Mouse (Mus musculus) right cerebral cortex, adult 2 months (tissue): ENCODE measurements around the gene Ptprc.

ENCODE experiments used
- DNase-seq, 2 experiments: peaks; one replicate each; pipeline ENCODE4 v3.0.0; 2021 to 2022; ENCODE audit warnings: low spot score in 2 of 2

The Ptprc gene

GRCm38 (mm10) chr1:138175494-138175893 is at the start of gene Ptprc:
Ptprc (minus strand) TSS chr1:138175708.
- DNase-seq: no peak

GRCm38 (mm10) chr1:138214736-138215458 is 39.4 kb upstream of the Ptprc start:
- DNase-seq: no peak

DNA sequence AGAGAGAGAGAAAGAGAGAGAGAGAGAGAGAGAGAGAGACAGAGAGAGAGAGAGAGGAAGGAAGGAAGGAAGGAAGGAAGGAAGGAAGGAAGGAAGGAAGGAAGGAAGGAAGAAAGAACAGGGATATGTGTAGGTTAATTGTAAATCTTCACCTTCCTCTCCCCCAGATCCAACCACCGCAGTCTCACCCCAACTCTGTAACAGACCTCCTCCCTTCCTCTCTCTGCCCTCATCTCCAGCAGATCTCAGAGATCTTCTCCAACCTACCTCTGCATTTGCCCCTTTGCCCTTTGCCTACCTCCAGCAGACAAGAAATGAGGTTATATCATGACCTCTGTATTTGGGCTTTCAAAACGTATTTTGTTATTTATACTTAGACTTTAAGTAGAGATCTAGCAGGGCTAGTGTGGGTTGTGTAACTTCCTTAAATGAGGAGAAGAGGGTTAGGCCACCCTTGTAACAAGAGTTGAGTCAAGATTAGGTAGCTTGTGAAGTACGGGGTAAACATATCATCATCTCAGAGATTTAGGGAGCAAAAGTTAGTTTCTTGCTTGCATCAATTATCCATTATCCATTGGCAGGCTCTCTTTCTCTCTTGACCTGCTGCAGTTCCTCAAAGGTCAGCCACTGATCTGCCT is 35.0 kb upstream of the Ptprc start:
- no peak for DNase-seq

DNA sequence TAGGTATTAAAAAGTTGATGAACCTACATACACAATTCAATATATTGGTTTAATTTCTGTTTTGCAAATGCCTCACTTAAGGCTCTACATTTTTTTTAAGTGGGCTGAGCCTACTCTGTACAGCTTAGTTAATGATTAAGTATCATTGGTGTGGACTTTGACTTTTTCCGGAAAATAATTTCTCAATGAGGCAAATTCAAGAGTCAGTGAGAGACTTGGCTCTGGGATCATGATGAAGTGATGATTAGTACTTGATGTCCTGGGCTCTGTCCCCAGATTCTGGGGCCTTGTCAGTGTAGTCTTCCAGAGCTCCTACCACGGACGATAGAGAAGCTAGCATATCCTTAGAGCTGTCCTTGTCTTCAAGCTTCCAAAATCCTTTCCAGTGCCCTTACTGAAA is 34.2 kb upstream of the Ptprc start:
- DNase-seq: no peak

GRCm38 (mm10) chr1:138206041-138206440 is 30.5 kb upstream of the Ptprc start:
- no peak for DNase-seq

GRCm38 (mm10) chr1:138191689-138192508 is 16.4 kb upstream of the Ptprc start:
- peak; percentile 13 to 19 for DNase-seq

GRCm38 (mm10) chr1:138188131-138188530 is 12.6 kb upstream of the Ptprc start:
- no peak for DNase-seq

DNA sequence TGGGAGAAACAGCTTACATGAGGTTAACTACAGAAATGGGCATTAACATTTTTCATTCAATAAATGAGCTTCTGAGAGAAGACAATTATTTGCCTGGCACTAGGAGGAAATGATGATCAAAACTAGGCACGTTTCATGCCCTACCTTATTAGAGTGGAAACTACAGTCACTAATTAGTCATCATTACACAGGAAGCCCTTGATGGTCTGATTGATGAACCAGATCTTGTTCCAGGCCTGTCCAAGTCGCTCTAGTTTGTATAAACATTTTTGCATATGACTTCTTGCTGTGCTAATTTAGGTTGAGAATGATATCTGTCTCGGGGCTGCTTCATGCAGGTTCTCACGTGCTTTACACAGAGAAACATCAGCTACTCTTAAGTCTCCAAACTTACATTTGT is 10.4 kb upstream of the Ptprc start:
- no peak for DNase-seq

DNA sequence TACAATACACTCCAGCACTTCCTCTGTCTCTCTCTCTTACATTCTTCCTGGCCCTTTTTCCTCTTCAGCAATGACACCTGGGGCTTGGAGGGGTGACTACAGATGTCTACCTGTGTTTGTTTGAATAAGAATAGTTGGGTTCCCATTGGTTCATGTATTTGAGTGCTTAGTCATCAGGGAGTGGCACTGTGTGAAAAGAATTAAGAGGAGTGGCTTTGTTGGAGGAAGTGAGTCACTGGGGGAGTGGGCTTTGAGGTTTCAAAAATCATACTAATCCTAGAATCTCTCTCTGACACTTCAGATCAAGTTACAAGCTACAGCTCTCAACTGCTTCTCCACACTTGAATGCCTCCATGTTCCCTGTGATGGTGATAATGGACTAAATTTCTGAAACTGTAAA is 4.6 kb upstream of the Ptprc start:
- DNase-seq: no peak

GRCm38 (mm10) chr1:138174705-138175492 is 609 bp downstream of the Ptprc start:
- DNase-seq: no peak

- DNase-seq: no peak
These were observed 1.4 kb downstream of the Ptprc start for GRCm38 (mm10) chr1:138174143-138174542.

GRCm38 (mm10) chr1:138173669-138174068 is 1.8 kb downstream of the Ptprc start:
- no peak for DNase-seq

DNA sequence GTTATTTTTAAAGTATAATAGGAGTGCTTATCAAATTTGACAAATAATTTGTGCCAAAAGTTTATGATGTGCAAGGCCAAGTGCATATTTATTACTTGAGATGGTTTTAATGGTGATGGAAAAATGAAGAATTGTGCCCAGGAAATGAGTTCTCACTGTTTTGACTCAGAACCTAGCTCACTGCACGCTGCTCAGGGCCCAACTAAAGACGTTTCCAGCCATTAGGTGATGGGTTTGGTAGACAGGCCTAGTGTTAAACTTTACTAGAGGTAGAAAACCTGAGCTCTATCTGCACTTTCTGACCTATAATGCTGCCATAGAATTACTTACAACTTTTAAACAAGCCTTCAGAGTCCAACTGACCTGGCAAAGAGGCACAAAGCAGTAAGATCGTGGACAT is 3.0 kb downstream of the Ptprc start:
- DNase-seq: no peak

DNA sequence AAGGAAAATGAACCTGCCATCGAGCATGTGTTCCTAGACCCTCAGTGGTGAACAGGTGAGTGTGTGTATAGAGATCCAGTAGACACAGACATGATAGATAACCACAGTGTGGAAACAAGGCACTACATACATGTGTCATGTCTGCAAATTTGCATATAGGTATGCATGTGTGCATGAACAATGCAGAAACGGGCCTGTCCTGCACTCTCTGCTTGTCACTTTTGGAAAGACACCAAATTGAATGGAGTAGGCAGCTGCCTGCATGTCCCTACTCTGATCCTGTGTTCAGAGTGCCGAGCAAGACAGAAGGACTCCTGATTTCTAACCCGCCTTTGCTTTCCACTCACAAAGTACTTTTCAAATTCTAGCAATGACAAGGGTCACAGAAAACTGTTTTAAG is 3.4 kb downstream of the Ptprc start:
- no peak for DNase-seq

- no peak for DNase-seq
These were observed 9.2 kb downstream of the Ptprc start for GRCm38 (mm10) chr1:138166233-138166771.

- no peak for DNase-seq
These were observed 12.9 kb downstream of the Ptprc start for GRCm38 (mm10) chr1:138162638-138163037.

GRCm38 (mm10) chr1:138158921-138159320 is 16.6 kb downstream of the Ptprc start:
- DNase-seq: no peak

GRCm38 (mm10) chr1:138158236-138158635 is 17.3 kb downstream of the Ptprc start:
- DNase-seq: no peak

DNA sequence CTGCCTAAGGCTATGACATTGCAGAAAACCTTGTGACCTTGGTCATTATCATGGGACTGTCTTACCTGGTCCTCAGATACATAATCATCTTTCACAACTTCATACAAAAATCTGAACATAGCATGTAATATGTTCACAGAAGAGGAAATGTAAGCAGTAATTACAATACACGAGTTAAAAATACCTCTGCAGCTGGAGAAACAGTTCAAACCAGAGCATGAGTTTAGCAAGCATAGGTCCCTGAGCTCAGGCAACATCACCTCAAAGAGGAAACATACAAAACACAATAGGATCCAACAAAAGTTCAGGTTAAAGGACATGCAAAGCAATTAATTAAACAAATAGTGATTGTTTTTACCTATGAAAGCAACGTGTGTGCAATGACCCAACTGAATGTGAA is 17.8 kb downstream of the Ptprc start:
- DNase-seq: no peak

DNA sequence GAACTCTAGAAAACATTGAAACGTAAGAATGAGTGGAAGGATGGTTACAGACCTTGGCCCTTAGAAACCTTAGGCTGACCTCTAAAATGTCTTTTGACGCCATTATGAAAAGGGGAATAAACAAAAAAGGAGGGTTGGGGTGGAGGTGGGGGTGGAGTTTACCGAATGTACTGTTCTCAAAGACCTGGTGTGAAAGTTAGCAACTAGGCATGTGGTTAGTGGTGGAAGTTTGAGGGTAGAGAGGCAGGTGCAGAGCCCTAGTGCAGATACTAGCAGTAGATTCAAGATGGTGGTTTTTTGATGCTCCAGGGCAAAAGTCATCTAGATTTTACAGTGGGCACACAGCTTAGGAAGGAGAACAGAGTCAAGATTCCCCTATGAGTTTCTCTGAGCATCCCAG is 18.5 kb downstream of the Ptprc start:
- no peak for DNase-seq

DNA sequence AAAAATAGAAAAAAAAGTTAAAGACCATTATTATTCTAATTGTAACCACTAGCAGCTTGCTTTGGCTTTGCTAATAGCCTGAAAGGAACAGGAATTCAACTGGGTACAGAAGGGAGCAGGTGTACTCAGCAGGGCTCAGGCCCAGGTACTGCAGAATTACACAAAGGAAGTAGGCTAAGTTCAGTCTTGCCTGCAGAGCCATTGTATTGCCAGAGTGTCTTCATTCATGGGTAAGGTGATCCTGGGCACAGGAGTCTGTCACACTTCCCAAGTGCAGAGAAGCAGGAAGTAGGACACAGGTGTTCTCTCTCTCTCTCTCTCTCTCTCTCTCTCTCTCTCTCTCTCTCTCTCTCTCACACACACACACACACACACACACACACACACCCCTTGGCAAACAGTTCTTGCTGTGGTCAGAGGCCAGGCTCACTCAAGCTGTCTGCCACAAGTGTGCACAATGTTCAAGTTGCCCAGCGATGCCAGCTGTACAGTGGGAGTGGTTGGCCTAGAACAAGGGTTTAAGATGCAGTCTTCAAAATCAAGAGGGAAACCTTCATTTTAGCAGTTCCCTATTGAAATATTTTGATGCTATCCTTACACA is 21.2 kb downstream of the Ptprc start:
- no peak for DNase-seq
